26 mouse cellular contexts compared by ENCODE assay signal in genomic region chr15:26041196-26041947, GRCm38 (mm10). TPM values are rescaled to one million over a fixed set of nuclear protein-coding genes. Genes with fewer than 3 reads are reported as not detected.
A peak's percentile ranks its signal among the peaks of the same experiment; 100 is the strongest.
DNase-seq lines count a peak whose midpoint lies in the region; TF ChIP-seq lines count a peak whose summit lies in the region.
"Had no signal": no experiment of that assay in that cellular context is flagged by ENCODE, and none has a peak within 500 bp of the region (broad histone marks: within the 10 kb centered on the region; RNA-seq: fewer than 3 reads in every experiment).

No protein-coding gene starts in this region.

- no peaks in the 10 kb centered on the region for H3K79me3 ChIP-seq in C2C12 (ENCODE audit: low read depth)

- H3K4me3 ChIP-seq in C2C12 (ENCODE audit: insufficient read depth, poor library complexity, severe bottlenecking) = no peak overlapping the region
- H3K4me3 ChIP-seq: embryonic facial prominence, embryonic 10.5 days; embryonic facial prominence, embryonic 13.5 days; erythroblast, embryonic 14.5 days; forebrain, embryonic 12.5 days; forebrain, embryonic 15.5 days; heart, embryonic 12.5 days; heart, embryonic 15.5 days; hindbrain, embryonic 10.5 days; hindbrain, embryonic 13.5 days had no signal

- H3ac ChIP-seq in C2C12 (ENCODE audit: control insufficient read depth, insufficient read length, low read depth) = no peak overlapping the region

- H3K36me3 ChIP-seq in C2C12 (ENCODE audit: control insufficient read depth, insufficient read depth) = no peaks in the 10 kb centered on the region
- H3K36me3 ChIP-seq: embryonic facial prominence, embryonic 10.5 days; embryonic facial prominence, embryonic 13.5 days; forebrain, embryonic 12.5 days; forebrain, embryonic 15.5 days; heart, embryonic 12.5 days; heart, embryonic 15.5 days; hindbrain, embryonic 10.5 days; hindbrain, embryonic 13.5 days had no signal

- H3K79me2 ChIP-seq in C2C12 (ENCODE audit: control insufficient read depth, insufficient read depth) = no peaks in the 10 kb centered on the region

- H3K27me3 ChIP-seq in C2C12 (ENCODE audit: control insufficient read depth, insufficient read depth, insufficient read length) = no peaks in the 10 kb centered on the region
- H3K27me3 ChIP-seq: embryonic facial prominence, embryonic 13.5 days; forebrain, embryonic 12.5 days; forebrain, embryonic 15.5 days; heart, embryonic 12.5 days; heart, embryonic 15.5 days; hindbrain, embryonic 13.5 days had no signal

- no peak for TF ChIP-seq CTCF in C2C12 (IDR thresholded peaks at IDR 0.05; ENCODE audit: control insufficient read depth, insufficient read depth, insufficient read length)

- DNase-seq in 3T3-L1 (ENCODE audit: low read depth, low spot score) (peak; percentile 61), MN1 (ENCODE audit: low spot score) (no peak)
- peak; percentile 3 for DNase-seq in brain, adult 2 months (ENCODE audit: low read depth, low spot score)
- no peak for DNase-seq in lung, postnatal 36 days
- no peak for DNase-seq in adrenal gland, postnatal 25 days
- DNase-seq: adrenal gland, adult 8-10 months; adrenal gland, postnatal 36 days; cerebellum, adult 11 months; cerebellum, adult 8-10 months; cerebellum, postnatal 10 days; cerebellum, postnatal 36 days; embryo, embryonic 11 days; gastrocnemius, postnatal 25 days; heart, adult 18-20 months; heart, postnatal 10 days; heart, postnatal 36 days had no signal

TF ChIP-seq in C2C12, 6 proteins besides CTCF, POLR2A, EP300 and RAD21:
- TF ChIP-seq MAX (IDR thresholded peaks at IDR 0.05) (peak; percentile 20), FOSL1 (IDR thresholded peaks at IDR 0.05; ENCODE audit: insufficient read depth, low read length, poor library complexity, severe bottlenecking) (peak; percentile 15), USF1 (IDR thresholded peaks at IDR 0.05; ENCODE audit: low read depth) (peak; percentile 68), CEBPB (IDR thresholded peaks at IDR 0.05; ENCODE audit: low read depth) (peak; percentile 42), MYOD1 (IDR thresholded peaks at IDR 0.05; ENCODE audit: control insufficient read depth, insufficient read length, low read depth) (peak; percentile 53), MYOG (IDR thresholded peaks at IDR 0.05; ENCODE audit: control insufficient read depth, extremely low read depth, insufficient read length) (no peak)

RNA-seq across cellular contexts. Expression of gene Zfp622, which starts 57.2 kb away (rescaled TPM):
- polyA plus RNA-seq in C2C12 (2012; fragmentation: generic; extraction: Trizol) = 89.1 TPM
- 36.5 and 42.5 TPM in 2 replicates for total RNA-seq in adrenal gland, postnatal 25 days (2021)

Comparison
In these comparisons a context has a peak if more than half of its experiments do, and no peak if none do; other contexts are left out.
1. DNase-seq: peak in 3T3-L1 (single experiment) and brain, adult 2 months (single experiment); none in lung, postnatal 36 days (single experiment), adrenal gland, postnatal 25 days (single experiment) and MN1 (single experiment).